Mouse (Mus musculus): ENCODE measurements around the gene Zfp300. TPM values are rescaled to one million over a fixed set of nuclear protein-coding genes. Genes with fewer than 3 reads are reported as not detected.

Zfp300 gene
- polyA plus RNA-seq (2014; fragmentation: Nextera tagmentation; extraction: Ambion mirVana), result 2.5 TPM in 2 replicates

DNA sequence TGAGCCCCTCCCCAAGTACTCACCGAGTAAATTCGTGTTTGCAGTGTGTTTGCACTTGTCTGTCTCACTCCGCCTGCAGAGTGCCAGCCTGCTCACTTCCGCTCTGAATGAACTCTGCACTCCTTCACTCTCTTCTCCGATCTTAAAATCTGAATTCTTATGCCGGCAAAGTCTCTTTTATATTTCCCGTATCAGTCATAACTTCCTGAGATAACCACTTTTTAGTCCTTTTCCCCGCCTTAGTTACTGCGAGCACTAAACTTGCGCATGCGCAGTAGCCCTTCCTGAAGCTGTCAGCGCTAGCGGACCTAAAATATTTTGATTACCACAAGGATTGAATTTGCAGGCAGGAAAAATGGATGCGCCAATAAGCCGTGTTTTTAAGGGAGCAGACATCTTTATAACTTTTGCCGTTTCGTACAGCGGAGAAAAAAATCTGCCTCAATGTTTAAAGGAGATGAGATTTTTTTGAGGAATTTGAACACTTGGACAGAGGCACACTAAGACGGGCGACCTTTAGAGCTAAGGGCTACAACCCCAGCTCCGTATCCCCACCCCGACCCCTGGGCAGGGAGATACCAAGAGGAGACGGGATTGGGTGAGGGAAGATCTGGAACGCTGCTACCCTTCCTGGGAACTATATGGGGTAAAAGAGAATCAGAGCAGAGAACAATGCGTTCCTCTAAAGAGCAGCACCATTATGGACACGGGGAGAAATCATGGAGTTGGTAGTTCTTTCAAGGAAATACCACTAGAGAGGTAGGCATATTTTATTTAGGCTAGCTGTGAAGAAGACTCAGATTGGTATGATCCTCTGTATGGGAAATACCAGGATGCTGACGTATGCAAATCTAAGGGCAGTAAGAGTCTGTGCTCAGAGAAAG, at the start of gene Zfp300:
Gene Zfp300, minus strand, starts transcription at position 545 of the 884 bp plus-strand sequence.
- Histone ChIP-seq H3K4me3 (ENCODE audit: low read depth, low read length) (peak within 1 kb of the TSS; percentile 39), H3K36me3 (ENCODE audit: control insufficient read depth, insufficient read depth, low read length) (no peaks in the 10 kb centered on the region), H3K27ac (ENCODE audit: low read depth, low read length) (0 out of 2 replicates have a peak within 1 kb of the TSS, but pooled peaks have one; percentile 8), H3K9ac (ENCODE audit: low read length) (peak within 1 kb of the TSS; percentile 42), H3K4me2 (ENCODE audit: low read depth) (peak within 1 kb of the TSS; percentile 42), H3K4me1 (ENCODE audit: control insufficient read depth, insufficient read depth, low read length) (no peaks in the 10 kb centered on the region), H3K27me3 (ENCODE audit: control insufficient read depth, insufficient read depth, low read length) (no peaks in the 10 kb centered on the region), H3K9me3 (ENCODE audit: control insufficient read depth, low read length) (no peaks in the 10 kb centered on the region)
- DNase-seq (ENCODE audit: low spot score), result peak; percentile 72
- ATAC-seq (ENCODE audit: insufficient read depth, low FRiP score, low TSS enrichment), result peak; percentile 90
- whole genome bisulfite sequencing, result 25% methylated on average over 27 of the region's 27 CpGs

DNA sequence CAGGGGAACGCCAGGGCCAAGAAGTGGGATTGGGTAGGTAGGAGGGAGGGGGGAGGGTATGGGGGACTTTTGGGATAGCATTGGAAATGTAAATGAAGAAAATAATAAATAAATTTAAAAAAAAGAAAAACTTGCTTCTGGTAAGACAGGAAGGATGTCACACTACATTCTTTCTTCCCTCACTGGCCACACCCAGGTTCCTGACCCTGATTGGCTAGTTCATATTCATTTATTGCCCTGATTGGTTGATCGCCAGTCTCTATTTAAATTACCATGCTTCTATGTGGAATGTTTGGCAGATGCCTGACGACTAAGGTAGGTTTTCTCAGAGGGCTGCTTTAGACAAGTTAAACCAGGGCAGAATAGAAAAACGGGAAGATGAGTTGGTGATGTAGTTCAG, 26.2 kb upstream of the Zfp300 start, which contains the start of gene Ssxa1:
Gene Ssxa1, plus strand, starts transcription at position 301 of the 400 bp plus-strand sequence.
- no peaks in the 10 kb centered on the region for H3K4me1 ChIP-seq (ENCODE audit: control insufficient read depth, insufficient read depth, low read length)
- H3K9ac ChIP-seq (ENCODE audit: low read length), result no peak within 1 kb of the TSS
- no peaks in the 10 kb centered on the region for H3K27me3 ChIP-seq (ENCODE audit: control insufficient read depth, insufficient read depth, low read length)
- DNase-seq (ENCODE audit: low spot score) (no peak), ATAC-seq (ENCODE audit: insufficient read depth, low FRiP score, low TSS enrichment) (no peak)
- no peaks in the 10 kb centered on the region for H3K36me3 ChIP-seq (ENCODE audit: control insufficient read depth, insufficient read depth, low read length)
- H3K4me2 ChIP-seq (ENCODE audit: low read depth), result no peak within 1 kb of the TSS
- no peak within 1 kb of the TSS for H3K4me3 ChIP-seq (ENCODE audit: low read depth, low read length)
- H3K27ac ChIP-seq (ENCODE audit: low read depth, low read length), result no peak within 1 kb of the TSS
- H3K9me3 ChIP-seq (ENCODE audit: control insufficient read depth, low read length), result no peaks in the 10 kb centered on the region
- WGBS, result 81% methylated on average over 4 of the region's 4 CpGs

DNA sequence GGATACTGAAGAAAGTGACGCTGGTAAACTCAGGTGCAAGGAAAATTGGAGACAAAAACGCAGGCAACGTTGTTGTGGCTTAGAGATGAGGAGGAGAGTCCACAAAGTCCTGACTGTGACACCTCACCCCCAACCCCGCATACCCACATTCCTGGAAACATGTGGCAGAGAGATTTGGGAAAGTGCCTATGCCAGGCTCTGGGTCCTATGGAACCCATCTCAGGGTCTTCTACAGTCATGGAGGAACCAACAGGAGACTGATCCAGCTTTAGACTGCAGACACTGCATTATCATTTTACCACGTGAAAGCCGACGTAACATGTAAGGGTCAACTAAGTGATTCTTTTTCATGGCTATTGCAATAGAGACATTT, 526 bp upstream of the Zfp300 start:
- no peak overlapping the region for H3K9ac ChIP-seq (ENCODE audit: low read length)
- WGBS, result 52% methylated on average over 7 of the region's 7 CpGs
- ATAC-seq (ENCODE audit: insufficient read depth, low FRiP score, low TSS enrichment) (no peak), DNase-seq (ENCODE audit: low spot score) (no peak)
- peak overlapping the region; percentile 42 for H3K4me2 ChIP-seq (ENCODE audit: low read depth)
- peak overlapping the region; percentile 39 for H3K4me3 ChIP-seq (ENCODE audit: low read depth, low read length)
- no peak overlapping the region for H3K27ac ChIP-seq (ENCODE audit: low read depth, low read length)
- H3K9me3 ChIP-seq (ENCODE audit: control insufficient read depth, low read length), result no peaks in the 10 kb centered on the region
- no peaks in the 10 kb centered on the region for H3K4me1 ChIP-seq (ENCODE audit: control insufficient read depth, insufficient read depth, low read length)
- H3K27me3 ChIP-seq (ENCODE audit: control insufficient read depth, insufficient read depth, low read length), result no peaks in the 10 kb centered on the region
- no peaks in the 10 kb centered on the region for H3K36me3 ChIP-seq (ENCODE audit: control insufficient read depth, insufficient read depth, low read length)

DNA sequence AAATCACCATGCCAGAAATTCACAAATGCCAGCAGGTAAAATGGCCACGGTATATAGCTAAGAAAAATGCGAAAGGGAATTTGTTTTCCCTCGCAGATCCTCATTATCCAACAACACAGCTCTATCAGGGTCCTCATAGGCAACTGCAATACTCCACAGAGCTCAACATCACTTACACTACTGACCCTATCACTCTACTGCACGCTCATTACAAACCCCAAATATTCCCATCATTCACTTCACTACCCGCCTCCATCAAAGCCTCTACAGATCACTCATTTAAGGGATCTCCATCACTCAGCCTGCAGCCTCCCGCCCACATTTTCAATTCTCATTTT, 713 bp downstream of the Zfp300 start:
- H3K4me3 ChIP-seq (ENCODE audit: low read depth, low read length), result peak overlapping the region; percentile 39
- H3K9ac ChIP-seq (ENCODE audit: low read length), result peak overlapping the region; percentile 33
- H3K27me3 ChIP-seq (ENCODE audit: control insufficient read depth, insufficient read depth, low read length), result no peaks in the 10 kb centered on the region
- H3K36me3 ChIP-seq (ENCODE audit: control insufficient read depth, insufficient read depth, low read length), result no peaks in the 10 kb centered on the region
- ATAC-seq (ENCODE audit: insufficient read depth, low FRiP score, low TSS enrichment) (peak; percentile 52), DNase-seq (ENCODE audit: low spot score) (no peak)
- 27% methylated on average over 6 of the region's 6 CpGs for WGBS
- no peaks in the 10 kb centered on the region for H3K9me3 ChIP-seq (ENCODE audit: control insufficient read depth, low read length)
- H3K4me2 ChIP-seq (ENCODE audit: low read depth), result peak overlapping the region; percentile 42
- no peaks in the 10 kb centered on the region for H3K4me1 ChIP-seq (ENCODE audit: control insufficient read depth, insufficient read depth, low read length)
- no peak overlapping the region for H3K27ac ChIP-seq (ENCODE audit: low read depth, low read length)

DNA sequence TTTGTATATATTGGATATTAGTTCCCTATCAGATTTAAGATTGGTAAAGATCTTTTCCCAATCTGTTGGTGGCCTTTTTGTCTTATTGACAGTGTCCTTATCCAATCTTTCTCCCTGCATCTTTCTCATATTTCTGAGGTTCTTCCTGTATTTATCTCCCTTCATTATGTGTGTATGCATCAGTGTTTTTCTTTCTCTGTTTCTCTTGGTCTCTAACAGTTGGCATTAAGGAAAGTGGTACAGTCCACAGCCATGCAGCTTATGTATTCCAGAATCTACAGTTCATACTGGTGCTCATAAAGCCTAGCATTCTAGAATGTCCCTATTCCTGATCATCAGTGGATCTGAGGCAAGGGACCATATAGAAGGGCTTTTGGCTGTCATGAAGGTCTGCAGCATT, 21.2 kb downstream of the Zfp300 start, which contains the start of gene Spaca5:
Gene Spaca5, plus strand, starts transcription at position 301 of the 400 bp plus-strand sequence.
- Histone ChIP-seq H3K9ac (ENCODE audit: low read length) (no peak within 1 kb of the TSS), H3K4me2 (ENCODE audit: low read depth) (no peak within 1 kb of the TSS), H3K27me3 (ENCODE audit: control insufficient read depth, insufficient read depth, low read length) (no peaks in the 10 kb centered on the region), H3K27ac (ENCODE audit: low read depth, low read length) (no peak within 1 kb of the TSS), H3K4me3 (ENCODE audit: low read depth, low read length) (no peak within 1 kb of the TSS), H3K4me1 (ENCODE audit: control insufficient read depth, insufficient read depth, low read length) (no peaks in the 10 kb centered on the region), H3K9me3 (ENCODE audit: control insufficient read depth, low read length) (no peaks in the 10 kb centered on the region), H3K36me3 (ENCODE audit: control insufficient read depth, insufficient read depth, low read length) (no peaks in the 10 kb centered on the region)
- ATAC-seq (ENCODE audit: insufficient read depth, low FRiP score, low TSS enrichment), result no peak
- DNase-seq (ENCODE audit: low spot score), result no peak

DNA sequence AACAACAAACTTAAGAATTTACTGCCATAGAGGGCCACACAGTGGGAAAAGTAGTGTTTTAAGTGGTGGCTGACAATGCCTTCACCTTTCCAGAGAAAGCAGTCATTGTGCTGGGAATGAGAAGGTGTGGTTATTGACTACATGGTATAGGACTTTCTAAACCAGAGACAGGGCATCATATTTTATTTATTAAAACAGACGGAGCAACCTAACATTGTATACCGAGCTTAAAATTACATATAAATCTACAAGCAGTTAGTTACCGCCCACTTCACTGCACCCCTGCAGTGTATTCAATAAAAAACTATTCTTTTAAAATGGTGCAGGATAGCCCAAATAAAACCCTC, 26.8 kb downstream of the Zfp300 start:
- Histone ChIP-seq H3K27ac (ENCODE audit: low read depth, low read length) (no peak overlapping the region), H3K9me3 (ENCODE audit: control insufficient read depth, low read length) (no peaks in the 10 kb centered on the region), H3K27me3 (ENCODE audit: control insufficient read depth, insufficient read depth, low read length) (no peaks in the 10 kb centered on the region), H3K9ac (ENCODE audit: low read length) (no peak overlapping the region), H3K36me3 (ENCODE audit: control insufficient read depth, insufficient read depth, low read length) (no peaks in the 10 kb centered on the region), H3K4me1 (ENCODE audit: control insufficient read depth, insufficient read depth, low read length) (no peaks in the 10 kb centered on the region), H3K4me2 (ENCODE audit: low read depth) (peak overlapping the region; percentile 33), H3K4me3 (ENCODE audit: low read depth, low read length) (peak overlapping the region; percentile 42; the same call in 1 of the 2 replicates)
- no peak for DNase-seq (ENCODE audit: low spot score)
- peak; percentile 35; the same call in 1 of the 2 replicates for ATAC-seq (ENCODE audit: insufficient read depth, low FRiP score, low TSS enrichment)
- WGBS, result 65% methylated on average over 3 of the region's 3 CpGs

DNA sequence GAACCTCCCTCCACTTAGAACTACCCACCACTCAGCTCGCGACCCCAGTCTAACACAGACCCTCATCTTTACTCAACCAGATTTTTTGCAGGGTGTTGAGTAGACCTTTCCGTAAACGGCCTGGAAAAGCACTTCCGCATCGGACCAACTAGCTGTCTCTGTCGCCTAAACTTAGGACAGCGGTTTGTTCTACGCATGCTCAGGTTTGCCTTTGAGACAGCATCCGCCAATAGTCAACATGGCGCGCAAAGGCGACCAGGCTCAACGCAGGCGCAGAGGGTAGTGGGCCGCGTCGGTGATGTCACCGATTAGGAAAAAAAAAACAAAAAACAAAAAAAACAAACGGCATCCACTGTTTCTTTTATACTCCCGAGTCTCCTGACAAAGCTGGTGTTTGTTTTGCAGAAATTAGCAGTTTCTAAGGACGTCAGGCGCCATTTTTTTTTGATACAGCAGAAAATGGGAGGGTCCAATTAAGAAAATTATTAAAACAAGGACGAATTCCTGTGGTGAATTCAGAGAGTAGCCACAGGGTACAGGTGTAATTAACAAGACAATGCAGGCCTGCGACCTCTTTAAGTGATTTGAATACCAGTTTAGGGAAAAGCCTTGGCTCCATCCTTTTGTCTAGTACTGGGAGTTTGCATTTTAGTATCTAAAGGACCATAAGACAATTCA, 27.3 kb downstream of the Zfp300 start, which contains the start of gene Zfp182:
Gene Zfp182, minus strand, starts transcription at position 451 of the 678 bp plus-strand sequence.
- H3K9me3 ChIP-seq (ENCODE audit: control insufficient read depth, low read length), result no peaks in the 10 kb centered on the region
- WGBS, result 24% methylated on average over 25 of the region's 25 CpGs
- H3K4me3 ChIP-seq (ENCODE audit: low read depth, low read length), result peak within 1 kb of the TSS; percentile 42
- no peaks in the 10 kb centered on the region for H3K4me1 ChIP-seq (ENCODE audit: control insufficient read depth, insufficient read depth, low read length)
- peak; percentile 94 for ATAC-seq (ENCODE audit: insufficient read depth, low FRiP score, low TSS enrichment)
- H3K27ac ChIP-seq (ENCODE audit: low read depth, low read length), result no peak within 1 kb of the TSS
- H3K9ac ChIP-seq (ENCODE audit: low read length), result peak within 1 kb of the TSS; percentile 40
- H3K36me3 ChIP-seq (ENCODE audit: control insufficient read depth, insufficient read depth, low read length), result no peaks in the 10 kb centered on the region
- no peaks in the 10 kb centered on the region for H3K27me3 ChIP-seq (ENCODE audit: control insufficient read depth, insufficient read depth, low read length)
- DNase-seq (ENCODE audit: low spot score), result peak; percentile 75
- H3K4me2 ChIP-seq (ENCODE audit: low read depth), result peak within 1 kb of the TSS; percentile 45

DNA sequence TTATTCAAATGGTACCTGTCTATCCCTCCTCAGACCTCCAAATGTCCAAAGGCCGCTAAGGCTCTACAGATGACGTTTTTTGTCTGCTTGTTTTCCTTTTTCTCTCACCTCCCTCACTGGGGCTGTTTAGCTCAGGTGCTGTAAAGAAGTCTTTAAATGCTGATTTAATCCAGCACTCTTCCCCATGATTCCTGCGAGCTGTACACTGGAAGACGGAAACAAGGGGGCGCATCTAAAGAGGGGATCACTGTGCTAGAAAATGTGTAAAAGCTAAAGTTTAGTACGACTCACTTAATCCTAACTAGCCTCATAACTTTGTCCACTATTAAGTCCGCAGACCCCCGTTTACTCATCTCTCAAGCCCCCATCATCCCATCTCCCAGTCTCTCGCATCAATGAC, 27.9 kb downstream of the Zfp300 start:
- ATAC-seq (ENCODE audit: insufficient read depth, low FRiP score, low TSS enrichment), result no peak; the same call in 1 of the 2 replicates

More for the DNA sequence above, 27.9 kb downstream of the Zfp300 start:
- no peak for DNase-seq (ENCODE audit: low spot score)
- Histone ChIP-seq H3K9me3 (ENCODE audit: control insufficient read depth, low read length) (no peaks in the 10 kb centered on the region), H3K9ac (ENCODE audit: low read length) (peak overlapping the region; percentile 40), H3K4me2 (ENCODE audit: low read depth) (peak overlapping the region; percentile 45), H3K36me3 (ENCODE audit: control insufficient read depth, insufficient read depth, low read length) (no peaks in the 10 kb centered on the region), H3K27me3 (ENCODE audit: control insufficient read depth, insufficient read depth, low read length) (no peaks in the 10 kb centered on the region), H3K4me1 (ENCODE audit: control insufficient read depth, insufficient read depth, low read length) (no peaks in the 10 kb centered on the region), H3K4me3 (ENCODE audit: low read depth, low read length) (peak overlapping the region; percentile 42), H3K27ac (ENCODE audit: low read depth, low read length) (no peak overlapping the region)
- 31% methylated on average over 9 of the region's 9 CpGs for WGBS

All from neural tube, embryonic 11.5 days (tissue).